Mouse (Mus musculus): ENCODE measurements at regions not wholly inside any gene's neighbourhood (a gene's known extent, or its start where the extent isn't known, plus 50 kb on each side); places are given as distances from the start of the nearest gene placed in this dataset.

DNA sequence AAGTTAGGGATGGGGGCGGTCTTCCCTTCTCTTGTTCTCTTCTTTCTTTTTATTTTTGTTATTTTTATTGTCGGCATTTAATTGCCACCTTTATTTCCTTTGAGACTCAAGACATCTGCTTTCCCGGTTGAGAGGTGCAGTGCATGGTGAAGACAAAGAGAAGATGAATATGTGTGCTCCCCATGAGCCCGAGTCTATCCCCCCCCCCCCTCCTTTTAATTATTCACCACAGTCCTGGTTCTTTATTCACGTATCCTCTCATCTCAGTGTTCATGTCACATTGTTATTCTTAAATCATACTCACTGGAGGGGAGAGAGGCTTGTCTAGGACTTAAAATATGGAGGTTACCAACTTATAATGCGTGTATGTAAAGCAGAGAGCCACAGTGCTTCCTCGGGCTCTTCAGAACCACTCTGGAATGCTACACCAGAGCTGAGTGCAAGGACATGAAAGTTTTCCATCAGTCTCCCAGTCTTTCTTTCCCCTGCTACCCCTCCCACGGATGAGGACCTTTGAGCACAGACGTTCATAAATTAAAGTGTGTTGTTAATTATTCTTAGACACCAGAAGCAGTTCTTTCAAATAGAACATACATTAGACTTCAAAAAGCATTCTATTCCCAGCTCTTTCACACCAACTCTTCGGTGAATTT lies 274.6 kb upstream of the Lsamp start:
- Histone ChIP-seq H3K36me3 (ENCODE audit: control insufficient read depth, insufficient read depth) (no peaks in the 10 kb centered on the region), H3K27ac (ENCODE audit: low read length) (no peak overlapping the region), H3K4me2 (ENCODE audit: low read length) (no peak overlapping the region), H3K27me3 (replicated peaks; ENCODE audit: control insufficient read depth, insufficient read depth, low read length) (no peaks in the 10 kb centered on the region), H3K4me3 (replicated peaks; ENCODE audit: low read length) (no peak overlapping the region), H3K4me1 (replicated peaks; ENCODE audit: control insufficient read depth, insufficient read depth, low read length) (no peaks in the 10 kb centered on the region), H3K9ac (replicated peaks; ENCODE audit: low read depth, low read length) (no peak overlapping the region), H3K9me3 (ENCODE audit: control insufficient read depth, low read length) (no peaks in the 10 kb centered on the region)
- ATAC-seq: no peak
- WGBS: 65% methylated on average over 10 of the region's 10 CpGs

DNA sequence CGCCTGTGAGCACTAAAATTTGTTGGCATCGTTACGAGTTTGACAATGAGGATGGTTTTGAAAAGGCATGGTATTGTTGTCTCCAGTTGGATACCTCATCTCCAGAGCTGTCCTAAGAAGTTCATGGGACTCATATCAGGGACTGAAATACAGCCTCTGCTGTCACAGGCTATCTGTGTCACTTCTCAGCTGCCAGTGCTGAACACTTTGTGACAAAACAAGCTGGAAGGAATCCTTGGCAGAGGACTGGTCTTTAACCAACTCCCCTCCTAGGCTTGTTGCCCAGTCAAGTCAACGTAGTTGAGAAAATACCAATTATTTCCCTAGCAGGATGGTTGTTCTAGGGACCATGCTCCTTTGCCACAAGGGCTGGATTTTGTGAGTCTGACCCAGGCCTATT lies 256.6 kb upstream of the Lsamp start:
- ATAC-seq: no peak
- H3K36me3 ChIP-seq (ENCODE audit: control insufficient read depth, insufficient read depth): no peaks in the 10 kb centered on the region
- H3K4me2 ChIP-seq (ENCODE audit: low read length): no peak overlapping the region
- H3K27me3 ChIP-seq (replicated peaks; ENCODE audit: control insufficient read depth, insufficient read depth, low read length): no peaks in the 10 kb centered on the region
- 67% methylated on average over 4 of the region's 4 CpGs for WGBS
- no peak overlapping the region for H3K9ac ChIP-seq (replicated peaks; ENCODE audit: low read depth, low read length)
- no peak overlapping the region for H3K4me3 ChIP-seq (replicated peaks; ENCODE audit: low read length)
- 0 out of 2 replicates have a peak, but pooled peaks cover 4% of the 10 kb centered on the region for H3K4me1 ChIP-seq (replicated peaks; ENCODE audit: control insufficient read depth, insufficient read depth, low read length)
- H3K27ac ChIP-seq (ENCODE audit: low read length): no peak overlapping the region
- no peaks in the 10 kb centered on the region for H3K9me3 ChIP-seq (ENCODE audit: control insufficient read depth, low read length)

DNA sequence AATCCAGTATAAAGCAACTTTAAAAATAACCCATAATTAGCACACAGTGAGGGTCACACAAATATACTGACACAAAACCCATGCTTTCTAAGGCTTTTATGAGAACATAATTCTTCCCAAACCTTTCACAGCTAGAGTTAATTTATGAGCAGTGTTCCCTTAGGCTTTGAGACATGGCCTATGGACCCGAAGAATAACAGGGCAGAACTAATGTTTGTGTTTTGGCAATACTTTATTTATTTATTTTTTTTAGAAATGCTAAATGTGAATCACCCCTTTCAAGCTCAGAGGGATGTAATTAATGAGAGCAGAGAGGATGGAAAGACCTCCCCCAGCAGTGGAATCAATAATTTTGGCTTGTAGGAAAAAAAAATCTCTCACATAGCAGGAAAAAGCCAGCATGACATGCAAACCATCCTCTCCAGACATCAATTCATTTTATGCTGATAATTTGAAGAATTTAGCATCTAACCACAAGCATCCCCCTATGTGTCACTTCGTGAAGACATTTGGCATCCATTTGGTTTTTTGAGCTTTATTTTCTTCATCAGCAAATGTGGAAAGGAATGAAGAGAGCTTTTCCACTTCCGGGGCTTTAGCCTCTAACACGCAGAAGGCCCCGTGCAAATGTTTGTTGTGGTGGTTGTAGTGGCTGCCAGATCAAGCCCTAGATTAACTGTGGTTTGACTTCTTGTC lies 238.0 kb upstream of the Lsamp start:
- H3K4me2 ChIP-seq (ENCODE audit: low read length): no peak overlapping the region
- H3K4me1 ChIP-seq (replicated peaks; ENCODE audit: control insufficient read depth, insufficient read depth, low read length): no peaks in the 10 kb centered on the region
- 67% methylated on average over 5 of the region's 5 CpGs for WGBS
- no peaks in the 10 kb centered on the region for H3K9me3 ChIP-seq (ENCODE audit: control insufficient read depth, low read length)
- no peaks in the 10 kb centered on the region for H3K36me3 ChIP-seq (ENCODE audit: control insufficient read depth, insufficient read depth)
- ATAC-seq: no peak
- no peak overlapping the region for H3K9ac ChIP-seq (replicated peaks; ENCODE audit: low read depth, low read length)
- no peak overlapping the region for H3K4me3 ChIP-seq (replicated peaks; ENCODE audit: low read length)
- no peak overlapping the region for H3K27ac ChIP-seq (ENCODE audit: low read length)
- H3K27me3 ChIP-seq (replicated peaks; ENCODE audit: control insufficient read depth, insufficient read depth, low read length): no peaks in the 10 kb centered on the region

- Histone ChIP-seq H3K4me3 (replicated peaks; ENCODE audit: low read length) (no peak overlapping the region), H3K4me2 (ENCODE audit: low read length) (no peak overlapping the region), H3K36me3 (ENCODE audit: control insufficient read depth, insufficient read depth) (no peaks in the 10 kb centered on the region), H3K9ac (replicated peaks; ENCODE audit: low read depth, low read length) (no peak overlapping the region), H3K4me1 (replicated peaks; ENCODE audit: control insufficient read depth, insufficient read depth, low read length) (no peaks in the 10 kb centered on the region), H3K27ac (ENCODE audit: low read length) (no peak overlapping the region), H3K9me3 (ENCODE audit: control insufficient read depth, low read length) (no peaks in the 10 kb centered on the region), H3K27me3 (replicated peaks; ENCODE audit: control insufficient read depth, insufficient read depth, low read length) (no peaks in the 10 kb centered on the region)
- no peak for ATAC-seq
- 78% methylated on average over 2 of the region's 2 CpGs for WGBS
Observed at GRCm38 (mm10) chr16:39751748-39752147, 232.4 kb upstream of the Lsamp start.

- Histone ChIP-seq H3K9me3 (ENCODE audit: control insufficient read depth, low read length) (no peaks in the 10 kb centered on the region), H3K4me1 (replicated peaks; ENCODE audit: control insufficient read depth, insufficient read depth, low read length) (no peaks in the 10 kb centered on the region), H3K9ac (replicated peaks; ENCODE audit: low read depth, low read length) (no peak overlapping the region), H3K27me3 (replicated peaks; ENCODE audit: control insufficient read depth, insufficient read depth, low read length) (no peaks in the 10 kb centered on the region), H3K36me3 (ENCODE audit: control insufficient read depth, insufficient read depth) (no peaks in the 10 kb centered on the region), H3K27ac (ENCODE audit: low read length) (no peak overlapping the region), H3K4me2 (ENCODE audit: low read length) (no peak overlapping the region), H3K4me3 (replicated peaks; ENCODE audit: low read length) (no peak overlapping the region)
- no peak for ATAC-seq
- WGBS: 18% methylated on average over 3 of the region's 3 CpGs
Observed at GRCm38 (mm10) chr16:39801063-39801462, 183.1 kb upstream of the Lsamp start.

DNA sequence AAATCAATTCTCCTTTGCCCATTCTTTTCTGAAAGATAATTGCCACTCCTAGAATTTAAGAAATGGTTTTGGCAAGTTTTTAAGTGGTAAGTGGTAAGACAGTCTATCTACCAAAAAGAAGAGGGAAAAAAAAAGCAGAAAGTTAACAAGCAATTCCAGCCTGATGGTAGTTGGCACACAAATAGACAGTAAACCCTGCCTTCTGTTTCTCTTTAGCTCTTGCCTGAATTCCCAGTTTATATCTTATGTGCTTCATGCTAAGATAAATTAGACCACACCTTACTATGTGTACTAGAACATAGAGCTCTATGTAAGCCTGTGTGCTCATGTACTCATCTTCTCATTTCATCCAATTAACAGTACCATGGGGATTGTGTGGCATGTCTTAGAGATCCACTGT lies 164.0 kb upstream of the Lsamp start:
- peak; percentile 52; the same call in 1 of the 2 replicates for ATAC-seq
- no peak overlapping the region for H3K9ac ChIP-seq (replicated peaks; ENCODE audit: low read depth, low read length)
- no peaks in the 10 kb centered on the region for H3K36me3 ChIP-seq (ENCODE audit: control insufficient read depth, insufficient read depth)
- no peak overlapping the region for H3K4me3 ChIP-seq (replicated peaks; ENCODE audit: low read length)
- H3K27me3 ChIP-seq (replicated peaks; ENCODE audit: control insufficient read depth, insufficient read depth, low read length): no peaks in the 10 kb centered on the region
- H3K9me3 ChIP-seq (ENCODE audit: control insufficient read depth, low read length): no peaks in the 10 kb centered on the region
- no peak overlapping the region for H3K4me2 ChIP-seq (ENCODE audit: low read length)
- H3K4me1 ChIP-seq (replicated peaks; ENCODE audit: control insufficient read depth, insufficient read depth, low read length): no peaks in the 10 kb centered on the region
- H3K27ac ChIP-seq (ENCODE audit: low read length): no peak overlapping the region

GRCm38 (mm10) chr16:39834241-39834640 lies 149.9 kb upstream of the Lsamp start:
- Histone ChIP-seq H3K4me2 (ENCODE audit: low read length) (no peak overlapping the region), H3K27ac (ENCODE audit: low read length) (no peak overlapping the region)

DNA sequence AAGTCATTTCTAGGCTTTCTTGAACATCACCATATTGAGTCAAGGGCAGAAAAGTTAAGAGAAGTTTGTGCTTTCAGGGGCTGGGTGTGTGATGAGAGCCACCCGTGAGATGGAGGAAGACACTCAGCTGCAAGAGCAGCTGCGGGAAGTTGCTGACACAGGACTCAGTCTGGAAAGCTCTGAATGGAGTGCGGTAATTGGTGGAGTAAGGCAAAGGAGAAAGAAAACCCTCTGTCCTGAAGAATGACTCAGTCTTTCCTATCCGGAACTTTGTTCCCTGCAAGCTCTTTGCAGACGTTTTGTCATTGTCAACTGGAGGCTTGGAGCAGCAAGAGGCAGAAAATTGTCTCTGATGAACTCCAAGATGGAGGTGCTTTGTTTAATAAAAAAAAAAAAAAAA lies 102.6 kb upstream of the Lsamp start:
- Histone ChIP-seq H3K4me1 (replicated peaks; ENCODE audit: control insufficient read depth, insufficient read depth, low read length) (no peaks in the 10 kb centered on the region), H3K27me3 (replicated peaks; ENCODE audit: control insufficient read depth, insufficient read depth, low read length) (no peaks in the 10 kb centered on the region), H3K4me2 (ENCODE audit: low read length) (no peak overlapping the region), H3K36me3 (ENCODE audit: control insufficient read depth, insufficient read depth) (no peaks in the 10 kb centered on the region), H3K4me3 (replicated peaks; ENCODE audit: low read length) (no peak overlapping the region), H3K9me3 (ENCODE audit: control insufficient read depth, low read length) (no peaks in the 10 kb centered on the region), H3K27ac (ENCODE audit: low read length) (no peak overlapping the region), H3K9ac (replicated peaks; ENCODE audit: low read depth, low read length) (no peak overlapping the region)
- WGBS: 60% methylated on average over 5 of the region's 5 CpGs
- ATAC-seq: no peak

More at GRCm38 (mm10) chr16:39834241-39834640, 149.9 kb upstream of the Lsamp start:
- Histone ChIP-seq H3K36me3 (ENCODE audit: control insufficient read depth, insufficient read depth) (no peaks in the 10 kb centered on the region), H3K9me3 (ENCODE audit: control insufficient read depth, low read length) (no peaks in the 10 kb centered on the region), H3K4me3 (replicated peaks; ENCODE audit: low read length) (no peak overlapping the region), H3K4me1 (replicated peaks; ENCODE audit: control insufficient read depth, insufficient read depth, low read length) (no peaks in the 10 kb centered on the region), H3K27me3 (replicated peaks; ENCODE audit: control insufficient read depth, insufficient read depth, low read length) (no peaks in the 10 kb centered on the region), H3K9ac (replicated peaks; ENCODE audit: low read depth, low read length) (no peak overlapping the region)
- WGBS: 31% methylated on average over 3 of the region's 3 CpGs
- ATAC-seq: no peak

DNA sequence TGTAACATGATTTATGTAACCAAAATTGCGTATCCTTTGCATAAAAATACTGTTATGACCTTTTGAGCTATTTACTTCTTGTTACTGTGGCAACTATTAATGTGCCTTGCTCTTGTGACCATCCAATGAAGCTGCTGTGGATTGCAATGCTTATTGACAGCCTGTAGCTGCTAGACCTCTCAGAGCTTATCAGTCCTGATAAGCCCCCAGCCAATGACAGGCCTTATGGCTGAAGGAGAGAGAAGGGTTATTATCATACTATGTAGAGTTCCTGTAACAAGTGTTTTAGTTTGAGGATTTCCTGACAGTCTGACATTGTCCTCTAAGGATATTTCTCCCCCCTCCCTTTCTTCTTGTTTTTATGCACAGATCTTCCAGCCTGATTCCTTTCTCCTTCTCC lies 96.2 kb upstream of the Lsamp start:
- no peaks in the 10 kb centered on the region for H3K27me3 ChIP-seq (replicated peaks; ENCODE audit: control insufficient read depth, insufficient read depth, low read length)
- H3K4me3 ChIP-seq (replicated peaks; ENCODE audit: low read length): no peak overlapping the region
- H3K4me2 ChIP-seq (ENCODE audit: low read length): no peak overlapping the region
- ATAC-seq: no peak
- H3K9ac ChIP-seq (replicated peaks; ENCODE audit: low read depth, low read length): no peak overlapping the region
- no peak overlapping the region for H3K27ac ChIP-seq (ENCODE audit: low read length)
- H3K4me1 ChIP-seq (replicated peaks; ENCODE audit: control insufficient read depth, insufficient read depth, low read length): no peaks in the 10 kb centered on the region
- no peaks in the 10 kb centered on the region for H3K36me3 ChIP-seq (ENCODE audit: control insufficient read depth, insufficient read depth)
- WGBS: 95% methylated on average over 1 of the region's 1 CpGs
- no peaks in the 10 kb centered on the region for H3K9me3 ChIP-seq (ENCODE audit: control insufficient read depth, low read length)

Data from forebrain, embryonic 16.5 days (tissue).